In genomic region chr2:164715005-164715404, GRCm38 (mm10) we compare ENCODE assay signal across 46 mouse cellular contexts. TPM values are rescaled to one million over a fixed set of nuclear protein-coding genes. Genes with fewer than 3 reads are reported as not detected.
"Had no signal": no experiment of that assay in that cellular context is flagged by ENCODE, and none has a peak within 500 bp of the region (broad histone marks: within the 10 kb centered on the region; RNA-seq: fewer than 3 reads in every experiment).

Gene Spint5 (plus strand): TSS chr2:164715305.

- H3K9me3 ChIP-seq: limb, embryonic 10.5 days; limb, embryonic 12.5 days; limb, embryonic 13.5 days; limb, embryonic 15.5 days; liver, embryonic 12.5 days; liver, embryonic 13.5 days; liver, embryonic 15.5 days; lung, embryonic 15.5 days; megakaryocyte, embryonic 14.5 days; midbrain, embryonic 10.5 days; midbrain, embryonic 12.5 days; midbrain, embryonic 13.5 days; midbrain, embryonic 15.5 days had no signal

- H3K9ac ChIP-seq: limb, embryonic 12.5 days; limb, embryonic 13.5 days; limb, embryonic 15.5 days; liver, embryonic 12.5 days; liver, embryonic 13.5 days; liver, embryonic 14.5 days; liver, embryonic 15.5 days; liver, postnatal 0 days; lung, embryonic 14.5 days; lung, embryonic 15.5 days; midbrain, embryonic 12.5 days; midbrain, embryonic 13.5 days; midbrain, embryonic 15.5 days had no signal

- H3K4me1 ChIP-seq: limb, embryonic 10.5 days; limb, embryonic 12.5 days; limb, embryonic 13.5 days; limb, embryonic 15.5 days; liver, embryonic 12.5 days; liver, embryonic 13.5 days; liver, embryonic 15.5 days; lung, embryonic 15.5 days; megakaryocyte, embryonic 14.5 days; midbrain, embryonic 10.5 days; midbrain, embryonic 12.5 days; midbrain, embryonic 13.5 days; midbrain, embryonic 15.5 days had no signal

- H3K27me3 ChIP-seq: limb, embryonic 12.5 days; limb, embryonic 13.5 days; liver, embryonic 12.5 days; liver, embryonic 13.5 days; liver, embryonic 15.5 days; lung, embryonic 15.5 days; midbrain, embryonic 12.5 days; midbrain, embryonic 13.5 days; midbrain, embryonic 15.5 days had no signal

- H3K36me3 ChIP-seq: limb, embryonic 10.5 days; limb, embryonic 12.5 days; limb, embryonic 13.5 days; limb, embryonic 15.5 days; liver, embryonic 12.5 days; liver, embryonic 13.5 days; liver, embryonic 15.5 days; lung, embryonic 15.5 days; midbrain, embryonic 10.5 days; midbrain, embryonic 12.5 days; midbrain, embryonic 13.5 days; midbrain, embryonic 15.5 days had no signal

- H3K4me3 ChIP-seq: limb, embryonic 10.5 days; limb, embryonic 12.5 days; limb, embryonic 13.5 days; limb, embryonic 15.5 days; liver, embryonic 12.5 days; liver, embryonic 13.5 days; liver, embryonic 15.5 days; lung, embryonic 15.5 days; megakaryocyte, embryonic 14.5 days; midbrain, embryonic 10.5 days; midbrain, embryonic 12.5 days; midbrain, embryonic 13.5 days; midbrain, embryonic 15.5 days; myocyte had no signal

- H3K27ac ChIP-seq: limb, embryonic 10.5 days; limb, embryonic 12.5 days; limb, embryonic 13.5 days; limb, embryonic 15.5 days; liver, embryonic 12.5 days; liver, embryonic 13.5 days; liver, embryonic 14.5 days; liver, embryonic 15.5 days; lung, embryonic 15.5 days; macrophage; midbrain, embryonic 10.5 days; midbrain, embryonic 12.5 days; midbrain, embryonic 13.5 days; midbrain, embryonic 15.5 days had no signal

- H3K4me2 ChIP-seq: limb, embryonic 12.5 days; limb, embryonic 13.5 days; limb, embryonic 15.5 days; liver, embryonic 11.5 days; liver, embryonic 12.5 days; liver, embryonic 13.5 days; liver, embryonic 15.5 days; lung, embryonic 14.5 days; lung, embryonic 15.5 days; midbrain, embryonic 11.5 days; midbrain, embryonic 12.5 days; midbrain, embryonic 13.5 days; midbrain, embryonic 15.5 days had no signal

- DNase-seq: left cerebral cortex, postnatal 4 days; liver; liver, embryonic 13.5 days; liver, postnatal 0 days; lung, adult 18-20 months; lung, adult 2 months; lung, embryonic 14.5 days; lung, postnatal 10 days; lung, postnatal 14 days; lung, postnatal 36 days; lung, postnatal 4 days; midbrain, embryonic 14.5 days had no signal

RNA-seq across cellular contexts. Expression of gene Spint5, which starts in this region (rescaled TPM):
- total RNA-seq: left cerebral cortex, postnatal 10 days; left cerebral cortex, postnatal 14 days; left cerebral cortex, postnatal 25 days; left cerebral cortex, postnatal 36 days; left cerebral cortex, postnatal 4 days; liver, adult 2 months; megakaryocyte progenitor cell, adult 5-6 weeks; megakaryocyte, adult 5-6 weeks; megakaryocyte-erythroid progenitor cell, adult 5-6 weeks; midbrain, postnatal 0 days; monocyte, adult 5-6 weeks had no signal
- polyA plus RNA-seq: limb, embryonic 10.5 days; limb, embryonic 11.5 days; limb, embryonic 12.5 days; limb, embryonic 13.5 days; limb, embryonic 14.5 days; limb, embryonic 15.5 days; liver, adult 2 months; liver, embryonic 11.5 days; liver, embryonic 12.5 days; liver, embryonic 13.5 days; liver, embryonic 14.5 days; liver, embryonic 15.5 days; liver, embryonic 16.5 days; liver, postnatal 0 days; lung, adult 2 months; lung, embryonic 14.5 days; lung, embryonic 15.5 days; lung, embryonic 16.5 days; lung, postnatal 0 days; macrophage; midbrain, embryonic 10.5 days; midbrain, embryonic 11.5 days; midbrain, embryonic 12.5 days; midbrain, embryonic 13.5 days; midbrain, embryonic 14.5 days; midbrain, embryonic 15.5 days; midbrain, embryonic 16.5 days; midbrain, postnatal 0 days; myocyte; neural tube, embryonic 11.5 days had no signal
